Mouse (Mus musculus): Measurements from ENCODE around the gene Olfr370. TPM values are rescaled to one million over a fixed set of nuclear protein-coding genes. Genes with fewer than 3 reads are reported as not detected.

Gene Olfr370
- total and polyA plus RNA-seq, 3 experiments, result not detected

DNA sequence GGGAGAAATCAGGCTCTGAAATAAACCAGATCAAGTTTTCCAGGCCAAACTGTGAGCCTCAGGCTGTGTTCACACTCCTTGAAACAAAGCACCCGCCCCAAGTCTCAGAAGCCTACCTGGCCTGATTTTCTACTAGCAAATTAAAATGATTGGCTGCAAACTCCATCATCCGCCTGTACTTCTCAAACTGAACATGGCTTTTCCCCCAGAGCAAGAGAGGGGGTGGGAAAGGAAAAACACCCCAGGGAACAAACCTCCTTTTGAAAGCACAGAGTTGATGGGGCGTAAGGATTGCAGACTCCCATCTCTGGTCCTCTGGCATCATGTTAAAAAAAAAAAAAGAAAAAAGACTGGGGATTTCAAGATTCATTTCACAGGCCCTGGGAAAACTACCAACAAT is 57.1 kb downstream of the Olfr370 start:
- Histone ChIP-seq H3K36me3 (replicated peaks in 1 of 2; ENCODE audit: control insufficient read depth in 1 of 2, insufficient read depth in 1 of 2, low read length in 1 of 2) (peaks cover 5 to 44% of the 10 kb centered on the region in 2 experiments), H3K79me2 (replicated peaks; ENCODE audit: control insufficient read depth, extremely low read depth, insufficient read depth, poor library complexity, severe bottlenecking) (peaks cover 33% of the 10 kb centered on the region), H3K4me1 (ENCODE audit: control insufficient read depth in 1 of 2, insufficient read depth in 2 of 2) (peaks cover 4 to 22% of the 10 kb centered on the region in 2 experiments; a peak in 3 of 4 replicates), H3K27ac (ENCODE audit: insufficient read depth, low read depth) (no peak overlapping the region), H3K4me2 (ENCODE audit: insufficient read depth, low read depth, poor library complexity, severe bottlenecking) (peak overlapping the region; percentile 30; the same call in 1 of the 2 replicates), H3K9me3 (replicated peaks; ENCODE audit: low read length) (no peaks in the 10 kb centered on the region), H3K9ac (ENCODE audit: insufficient read depth, low read depth) (peak overlapping the region; percentile 81; the same call in 1 of the 2 replicates), H3K4me3 (replicated peaks in 1 of 3; ENCODE audit: low read depth in 2 of 3, low read length in 2 of 3, poor library complexity in 1 of 3) (peak overlapping the region in 1 of 3 experiments; percentile 87), H3K27me3 (replicated peaks) (no peaks in the 10 kb centered on the region)
- in situ Hi-C loops (cut with MboI; ENCODE audit: low pct_ligation_motif_present, low pct_unique_long_range_greater_than_20kb, low sequenced_read_pairs) (no loop called here), dilution Hi-C loops (cut with MboI; ENCODE audit: extremely low pct_ligation_motif_present, extremely low pct_unique_long_range_greater_than_20kb, low sequenced_read_pairs) (no loop called here)
- TF ChIP-seq NELFE (IDR thresholded peaks at IDR 0.05; ENCODE audit: low read depth, low read length), result no peak
- TF ChIP-seq KAT2A (IDR thresholded peaks at IDR 0.05; ENCODE audit: insufficient replicate concordance, low read length), result no peak
- TF ChIP-seq CTCF (conservative IDR thresholded peaks at IDR 0.05 in 1 of 2, IDR thresholded peaks at IDR 0.05 in 1 of 2; ENCODE audit: low read depth in 2 of 2, low read length in 2 of 2), result no peak
- TF ChIP-seq CHD1 (IDR thresholded peaks at IDR 0.05; ENCODE audit: low read depth, low read length), result no peak
- TF ChIP-seq MXI1 (IDR thresholded peaks at IDR 0.05; ENCODE audit: low read depth, low read length), result no peak
- no peak for TF ChIP-seq MYC (IDR thresholded peaks at IDR 0.05; ENCODE audit: low read depth, low read length)
- no peak for TF ChIP-seq ZMIZ1 (IDR thresholded peaks at IDR 0.05; ENCODE audit: low read depth, low read length)
- TF ChIP-seq TBP (conservative IDR thresholded peaks at IDR 0.05; ENCODE audit: low read depth, low read length), result no peak
- no peak for TF ChIP-seq IRF4 (IDR thresholded peaks at IDR 0.05; ENCODE audit: low read depth, low read length)
- TF ChIP-seq JUN (IDR thresholded peaks at IDR 0.05; ENCODE audit: insufficient read depth, low read depth, low read length), result no peak
- DNase-seq (ENCODE audit: extremely low read depth), result no peak

DNA sequence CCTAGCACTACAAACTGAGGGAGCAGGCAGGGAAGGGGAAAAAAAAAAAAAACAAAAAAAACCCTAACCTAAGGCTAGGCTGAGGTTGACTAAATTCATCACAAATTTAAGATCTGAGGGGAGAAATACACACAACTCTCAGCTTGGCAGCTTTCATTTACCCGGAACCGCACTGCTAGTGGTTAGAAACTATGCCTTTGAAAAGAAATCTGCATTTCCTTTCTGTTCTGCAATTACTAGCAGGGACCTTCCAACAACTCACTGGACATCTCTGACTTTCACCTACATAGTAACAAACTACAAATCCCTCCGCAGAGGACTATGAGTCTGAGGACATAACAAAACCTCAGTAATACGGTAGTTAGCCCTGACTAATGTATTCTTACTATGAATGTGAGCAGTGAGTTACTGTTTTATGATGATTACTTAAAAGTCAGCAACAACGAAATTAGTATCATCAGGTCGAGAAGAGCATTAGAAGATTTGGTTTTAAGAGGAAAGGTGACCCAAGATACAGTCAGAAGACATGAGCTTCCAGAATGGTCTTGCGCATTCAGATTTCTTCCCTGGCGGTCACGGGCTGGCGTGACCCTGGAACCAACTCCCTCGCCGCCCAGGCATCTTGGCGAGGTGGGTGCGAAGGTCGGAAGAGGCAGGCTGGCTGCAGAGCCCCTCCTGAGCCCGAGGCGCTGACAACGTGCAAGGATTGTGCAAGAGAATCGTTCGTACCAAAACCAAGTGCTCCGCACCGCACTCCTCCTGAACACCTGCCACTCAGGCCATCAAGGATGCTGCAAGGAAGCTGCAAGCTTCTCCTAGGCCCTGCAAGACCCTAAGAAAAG is 58.0 kb downstream of the Olfr370 start:
- peak overlapping the region; percentile 87 to 99 (median 97) for H3K4me3 ChIP-seq (replicated peaks in 1 of 3; ENCODE audit: low read depth in 2 of 3, low read length in 2 of 3, poor library complexity in 1 of 3)
- H3K36me3 ChIP-seq (replicated peaks in 1 of 2; ENCODE audit: control insufficient read depth in 1 of 2, insufficient read depth in 1 of 2, low read length in 1 of 2), result peaks cover 5 to 36% of the 10 kb centered on the region in 2 experiments
- peaks cover 4 to 22% of the 10 kb centered on the region in 2 experiments; a peak in 3 of 4 replicates for H3K4me1 ChIP-seq (ENCODE audit: control insufficient read depth in 1 of 2, insufficient read depth in 2 of 2)
- DNase-seq (ENCODE audit: extremely low read depth), result no peak
- no peaks in the 10 kb centered on the region for H3K27me3 ChIP-seq (replicated peaks)
- peak overlapping the region; percentile 80 for H3K4me2 ChIP-seq (ENCODE audit: insufficient read depth, low read depth, poor library complexity, severe bottlenecking)
- H3K9me3 ChIP-seq (replicated peaks; ENCODE audit: low read length), result no peaks in the 10 kb centered on the region
- peak overlapping the region; percentile 89 for H3K27ac ChIP-seq (ENCODE audit: insufficient read depth, low read depth)
- in situ Hi-C loops (cut with MboI; ENCODE audit: low pct_ligation_motif_present, low pct_unique_long_range_greater_than_20kb, low sequenced_read_pairs) (no loop called here), dilution Hi-C loops (cut with MboI; ENCODE audit: extremely low pct_ligation_motif_present, extremely low pct_unique_long_range_greater_than_20kb, low sequenced_read_pairs) (no loop called here)
- peaks cover 33% of the 10 kb centered on the region for H3K79me2 ChIP-seq (replicated peaks; ENCODE audit: control insufficient read depth, extremely low read depth, insufficient read depth, poor library complexity, severe bottlenecking)
- H3K9ac ChIP-seq (ENCODE audit: insufficient read depth, low read depth), result peak overlapping the region; percentile 81
- TF ChIP-seq RAD21 (IDR thresholded peaks at IDR 0.05; ENCODE audit: low read depth, low read length) (no peak), HCFC1 (IDR thresholded peaks at IDR 0.05; ENCODE audit: low read depth, low read length) (peak; percentile 12; the same call in 1 of the 2 replicates), IRF4 (IDR thresholded peaks at IDR 0.05; ENCODE audit: low read depth, low read length) (peak; percentile 67; the same call in 1 of the 2 replicates), GABPA (IDR thresholded peaks at IDR 0.05; ENCODE audit: insufficient replicate concordance, low read depth, low read length) (no peak), ZMIZ1 (IDR thresholded peaks at IDR 0.05; ENCODE audit: low read depth, low read length) (no peak), BHLHE40 (IDR thresholded peaks at IDR 0.05; ENCODE audit: low read depth, low read length) (no peak), CHD1 (IDR thresholded peaks at IDR 0.05; ENCODE audit: low read depth, low read length) (peak; percentile 69; the same call in 1 of the 2 replicates), SIN3A (IDR thresholded peaks at IDR 0.05; ENCODE audit: low read length) (peak; percentile 53; the same call in 1 of the 2 replicates), POLR2AphosphoS2 (IDR thresholded peaks at IDR 0.05; ENCODE audit: low read depth, low read length) (no peak), POLR2A (IDR thresholded peaks at IDR 0.05; ENCODE audit: low read depth, low read length) (no peak), MEF2A (IDR thresholded peaks at IDR 0.05; ENCODE audit: borderline replicate concordance, low read depth, low read length) (no peak), USF2 (conservative IDR thresholded peaks at IDR 0.05; ENCODE audit: low read depth, low read length) (no peak), KAT2A (IDR thresholded peaks at IDR 0.05; ENCODE audit: insufficient replicate concordance, low read length) (0 out of 2 replicates have a peak, but pooled peaks have one; percentile 27), EP300 (IDR thresholded peaks at IDR 0.05; ENCODE audit: low read length) (no peak), TBP (conservative IDR thresholded peaks at IDR 0.05; ENCODE audit: low read depth, low read length) (no peak), MAX (IDR thresholded peaks at IDR 0.05; ENCODE audit: low read length) (no peak), CTCF (conservative IDR thresholded peaks at IDR 0.05 in 1 of 2, IDR thresholded peaks at IDR 0.05 in 1 of 2; ENCODE audit: low read depth in 2 of 2, low read length in 2 of 2) (no peak), ZKSCAN1 (IDR thresholded peaks at IDR 0.05; ENCODE audit: borderline replicate concordance, low read depth, low read length) (no peak), NRF1 (IDR thresholded peaks at IDR 0.05; ENCODE audit: low read depth, low read length) (no peak), UBTF (IDR thresholded peaks at IDR 0.05; ENCODE audit: low read depth, low read length) (no peak), ELF1 (IDR thresholded peaks at IDR 0.05; ENCODE audit: low read depth, low read length) (peak; percentile 59; the same call in 1 of the 2 replicates), MYC (IDR thresholded peaks at IDR 0.05; ENCODE audit: low read depth, low read length) (no peak), ZC3H11A (IDR thresholded peaks at IDR 0.05; ENCODE audit: low read depth, low read length) (no peak), ETS1 (conservative IDR thresholded peaks at IDR 0.05; ENCODE audit: low read depth, low read length) (no peak), ZNF384 (IDR thresholded peaks at IDR 0.05; ENCODE audit: low read depth, low read length) (no peak; the same call in 1 of the 2 replicates), RCOR1 (conservative IDR thresholded peaks at IDR 0.05; ENCODE audit: low read depth, low read length) (no peak)

Data from CH12.LX (cell line).